Mouse (Mus musculus): ENCODE data around the gene Tns1.

The Tns1 gene

DNA sequence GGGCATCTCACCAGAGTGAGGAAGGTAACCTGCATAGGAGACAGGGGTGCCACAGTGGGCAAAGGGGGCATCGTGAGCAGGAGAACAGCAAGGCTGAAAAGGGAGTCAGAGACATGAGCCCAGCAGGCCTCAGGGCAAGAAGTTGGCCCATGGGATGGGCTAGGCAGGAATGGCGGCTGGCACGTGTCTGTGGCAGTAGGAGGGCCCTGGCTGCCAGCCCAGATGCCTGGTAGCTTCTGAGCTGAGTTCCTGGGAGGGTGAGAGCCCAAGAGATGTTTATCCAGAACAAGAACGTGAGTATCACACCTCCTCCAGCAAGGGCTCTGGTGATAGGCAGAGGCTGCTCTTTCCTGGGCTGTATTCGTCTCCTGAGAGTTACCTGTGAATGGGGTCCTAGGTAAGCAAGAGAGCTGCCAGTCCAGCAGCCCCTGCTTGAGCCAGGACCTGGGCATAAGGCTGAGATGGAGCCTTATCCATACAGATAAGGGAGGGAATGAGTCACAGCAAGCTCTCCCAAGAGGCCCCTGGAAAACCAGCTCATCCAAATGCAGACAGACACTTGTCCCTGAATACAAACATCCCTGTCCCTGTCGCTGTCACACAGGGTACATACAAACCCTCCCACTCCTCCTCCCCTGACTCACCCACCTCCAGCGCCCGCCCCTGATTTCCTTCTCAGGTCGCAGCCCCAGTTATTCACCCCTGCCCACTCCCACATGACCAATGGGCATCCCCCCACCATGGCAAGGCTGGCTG lies 2.2 kb downstream of the Tns1 start:
- no peak for DNase-seq (ENCODE audit: low spot score)

DNA sequence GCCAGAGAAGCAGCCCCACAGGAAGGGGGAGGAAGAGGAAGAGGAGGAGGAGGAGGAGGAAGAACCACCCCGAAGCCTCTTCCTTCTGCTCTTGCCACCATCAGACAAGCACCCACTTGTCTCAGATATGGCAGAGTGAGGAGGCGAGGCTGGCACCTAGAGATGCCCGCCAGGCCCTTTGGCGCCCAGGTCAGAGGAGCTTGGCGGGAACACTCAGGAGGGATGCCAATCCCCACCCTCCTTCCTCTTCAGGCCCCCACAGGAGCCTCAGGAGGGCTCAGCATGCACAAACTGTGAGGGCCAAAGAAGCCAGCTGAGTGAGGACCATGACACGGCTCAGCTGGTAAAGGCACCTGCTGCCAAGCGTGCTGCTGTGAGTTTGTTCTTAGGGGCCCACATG lies 3.1 kb downstream of the Tns1 start:
- DNase-seq (ENCODE audit: low spot score): no peak

DNA sequence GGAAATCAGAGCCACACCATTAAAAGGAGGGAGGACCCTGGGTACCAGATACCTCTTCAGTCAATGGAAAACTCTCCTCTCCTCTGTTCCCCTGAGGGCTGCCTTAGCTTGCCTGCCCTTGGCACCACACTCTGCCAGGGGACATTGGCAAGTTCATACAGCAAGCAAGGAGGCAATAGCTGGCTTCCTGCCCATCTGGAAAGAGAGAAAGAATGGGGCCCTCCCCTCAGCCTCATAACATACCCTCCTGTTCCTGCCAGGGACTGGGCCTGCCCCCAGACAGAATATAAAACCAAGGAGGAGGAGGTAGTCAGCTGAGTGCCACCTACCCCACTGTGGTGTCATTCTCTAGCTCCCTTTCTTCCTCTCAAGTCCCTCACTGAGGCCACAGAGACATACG lies 5.1 kb downstream of the Tns1 start:
- DNase-seq (ENCODE audit: low spot score): no peak

DNA sequence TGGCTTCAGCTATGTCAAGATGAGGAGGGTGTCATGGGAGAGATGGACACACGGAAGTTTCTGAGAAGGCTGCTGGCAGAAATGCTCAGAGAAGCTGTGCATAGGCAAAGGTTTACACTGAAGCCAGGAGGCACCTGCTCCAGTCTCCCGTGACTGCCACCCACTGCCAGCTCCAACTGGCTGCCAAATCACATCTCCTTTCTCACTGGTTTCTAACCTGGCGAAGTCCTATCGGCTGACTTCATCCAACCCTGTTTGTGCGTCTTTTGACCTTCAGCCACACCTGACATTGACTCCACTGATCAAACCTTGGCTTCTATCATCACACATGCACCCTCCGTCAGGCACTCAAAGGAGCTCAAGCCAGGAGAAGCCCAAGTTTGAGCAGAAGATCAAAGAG lies 6.4 kb downstream of the Tns1 start:
- DNase-seq (ENCODE audit: low spot score): no peak

DNA sequence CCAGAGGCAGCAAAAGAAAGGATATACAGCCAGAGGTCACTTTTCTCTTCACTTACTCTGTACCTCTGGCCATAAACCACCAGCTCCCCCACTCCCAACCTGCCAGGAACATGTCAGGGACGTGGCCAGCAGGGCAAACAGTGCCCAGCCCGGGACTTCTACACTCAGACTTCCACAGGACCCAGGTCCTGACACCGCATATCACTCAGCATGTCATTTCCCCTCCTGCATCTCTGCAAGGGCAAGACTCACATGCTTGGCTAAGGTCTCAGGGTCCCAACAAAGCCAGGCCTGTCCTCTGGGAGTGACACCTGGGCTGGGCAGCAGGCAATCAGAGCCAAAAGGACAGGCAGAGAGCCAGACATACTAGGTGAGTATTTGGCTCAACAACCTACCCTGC lies 11.2 kb downstream of the Tns1 start:
- DNase-seq (ENCODE audit: low spot score): no peak

DNA sequence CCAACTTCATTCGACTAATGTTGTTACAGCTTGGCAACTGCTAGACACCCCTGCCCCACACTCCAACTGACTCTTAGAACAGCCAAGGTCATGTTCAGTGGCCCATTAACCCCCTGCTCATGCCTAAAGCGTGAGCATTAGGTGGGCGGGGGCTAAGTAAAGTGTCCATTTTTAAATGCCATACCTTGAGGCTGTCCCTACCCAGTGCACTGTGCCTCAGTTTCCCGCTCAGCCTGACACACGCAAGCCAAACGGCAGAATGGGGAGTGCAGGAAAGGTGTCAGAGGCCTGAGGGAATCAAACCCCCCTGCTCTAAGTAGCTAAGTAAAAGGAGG lies 12.6 kb downstream of the Tns1 start:
- DNase-seq (ENCODE audit: low spot score): no peak

DNA sequence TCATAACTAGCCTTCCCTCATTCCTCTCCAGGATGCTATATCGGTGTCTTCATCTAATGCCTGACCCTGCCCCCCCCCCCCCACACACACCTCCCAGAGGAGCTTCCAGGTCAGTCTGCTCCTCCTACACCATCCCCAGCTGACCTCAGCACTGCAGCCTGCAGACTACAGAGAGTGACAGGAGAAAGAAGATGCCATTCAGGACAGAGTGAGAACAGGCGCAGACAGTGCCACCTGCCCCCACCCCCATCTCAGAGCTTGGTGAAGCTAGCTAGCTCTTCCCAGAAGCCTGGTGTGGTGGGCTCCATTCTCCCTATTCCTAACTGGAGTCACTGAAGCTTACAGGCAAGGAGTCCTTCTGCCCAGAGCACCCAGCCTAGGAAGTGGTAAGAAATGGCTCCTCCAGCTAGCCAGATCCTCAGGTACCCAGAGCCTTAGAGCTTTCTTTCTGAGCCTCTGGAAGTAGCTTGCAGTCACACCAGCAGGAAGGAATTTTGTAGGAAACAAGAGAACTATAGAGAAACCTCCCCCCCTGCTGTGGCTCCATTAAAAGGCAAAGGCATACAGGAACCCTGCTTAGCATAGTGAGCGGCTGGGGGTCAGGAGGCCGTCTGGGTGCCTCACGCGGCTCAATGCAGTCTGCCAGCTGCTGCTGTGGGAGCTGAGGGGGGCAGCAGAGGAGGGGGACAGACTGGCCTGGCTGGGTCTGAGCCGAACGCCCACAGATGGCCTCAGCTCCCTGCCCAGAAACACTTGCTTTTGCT lies 13.1 kb downstream of the Tns1 start:
- peak; percentile 85 for DNase-seq (ENCODE audit: low spot score)

DNA sequence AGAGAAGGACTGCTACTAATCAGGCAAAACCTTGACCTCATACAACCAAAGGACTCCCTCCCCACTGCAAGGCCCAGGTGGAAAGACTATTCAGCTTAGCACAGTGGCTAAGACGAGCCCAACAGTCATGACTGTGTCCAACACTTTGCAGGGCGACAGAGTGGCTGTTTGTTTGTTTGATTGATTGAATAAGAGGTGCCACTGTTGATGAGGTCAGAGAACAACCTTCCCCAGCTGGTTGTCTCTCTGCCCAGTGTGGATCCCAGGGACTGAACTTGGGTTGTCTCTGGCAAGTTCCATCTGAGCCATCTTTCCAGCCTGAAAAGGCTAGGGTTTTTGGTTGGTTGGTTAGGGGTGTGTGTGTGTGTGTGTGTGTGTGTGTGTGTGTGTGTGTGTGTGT lies 14.6 kb downstream of the Tns1 start:
- DNase-seq (ENCODE audit: low spot score): no peak

DNA sequence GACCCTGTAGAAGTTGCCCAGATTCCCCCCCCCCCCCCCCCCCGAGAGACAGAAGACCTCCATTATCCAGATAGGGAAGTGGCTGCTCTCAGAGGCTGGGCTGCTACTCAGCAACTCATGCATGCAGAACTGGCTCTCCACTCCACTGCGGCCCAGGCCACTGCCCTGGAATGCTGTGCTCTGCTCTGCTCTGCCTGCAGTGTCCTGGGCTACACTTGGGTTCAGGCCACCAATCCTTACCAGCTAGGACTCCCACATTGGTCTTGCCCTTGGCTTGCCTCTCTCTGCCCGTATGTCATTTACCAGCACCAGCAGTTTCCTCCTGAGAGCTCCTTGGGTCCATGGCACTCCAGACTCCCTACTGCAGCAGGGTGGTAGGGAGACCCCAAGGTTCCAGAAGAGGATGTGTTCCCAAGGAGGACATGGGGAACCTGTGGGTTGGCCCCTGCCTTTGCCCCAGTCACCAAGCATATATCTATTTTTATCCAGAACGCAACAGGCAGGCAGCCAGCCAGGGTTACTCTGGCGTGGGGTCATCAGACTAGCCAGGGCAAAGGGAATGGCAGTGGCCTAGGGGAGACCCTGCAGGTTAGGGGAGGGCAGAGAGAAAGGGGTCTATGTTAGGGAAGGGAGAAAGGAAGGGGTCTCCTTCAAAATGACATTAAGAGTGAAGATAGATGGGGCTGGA lies 16.2 kb downstream of the Tns1 start:
- no peak for DNase-seq (ENCODE audit: low spot score)

DNA sequence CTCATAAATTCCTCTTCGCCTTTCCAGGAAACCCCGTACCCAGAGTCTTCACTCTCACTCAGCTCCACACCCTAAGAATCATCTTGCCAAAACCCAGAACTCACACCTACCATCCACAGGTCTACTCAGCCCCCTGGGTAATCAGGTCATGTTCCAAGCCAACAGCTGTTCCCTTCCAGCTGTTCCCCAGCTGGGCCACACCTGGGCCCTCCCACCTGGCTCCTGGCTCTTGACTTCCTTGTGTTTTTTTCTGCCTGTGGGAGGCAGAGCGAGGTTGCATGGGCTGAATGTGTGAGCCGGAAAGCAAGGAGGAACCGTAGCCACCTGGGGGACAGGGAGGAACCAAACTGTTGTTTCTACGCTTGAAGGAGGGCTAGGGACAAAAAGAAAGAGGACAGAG lies 18.0 kb downstream of the Tns1 start:
- no peak for DNase-seq (ENCODE audit: low spot score)

DNA sequence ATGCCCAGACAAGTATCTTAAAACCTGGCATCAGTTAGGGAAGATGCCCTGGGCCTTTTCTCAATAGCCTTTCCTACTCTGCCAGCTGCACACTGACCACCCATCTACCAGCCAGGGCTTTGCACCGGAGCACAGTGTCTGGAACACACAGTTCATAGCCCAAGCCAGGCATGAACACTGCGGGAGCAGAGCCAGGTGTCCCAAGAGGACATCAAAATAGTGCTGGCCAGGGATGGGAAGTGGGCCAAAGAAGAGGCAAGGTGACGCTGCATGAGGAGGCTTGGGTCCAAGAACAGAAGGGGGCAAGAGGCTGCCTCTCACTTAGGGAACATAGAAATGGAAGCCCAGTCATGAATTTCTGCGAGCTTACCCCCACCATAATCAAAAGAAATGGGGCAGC lies 18.6 kb downstream of the Tns1 start:
- DNase-seq (ENCODE audit: low spot score): no peak

DNA sequence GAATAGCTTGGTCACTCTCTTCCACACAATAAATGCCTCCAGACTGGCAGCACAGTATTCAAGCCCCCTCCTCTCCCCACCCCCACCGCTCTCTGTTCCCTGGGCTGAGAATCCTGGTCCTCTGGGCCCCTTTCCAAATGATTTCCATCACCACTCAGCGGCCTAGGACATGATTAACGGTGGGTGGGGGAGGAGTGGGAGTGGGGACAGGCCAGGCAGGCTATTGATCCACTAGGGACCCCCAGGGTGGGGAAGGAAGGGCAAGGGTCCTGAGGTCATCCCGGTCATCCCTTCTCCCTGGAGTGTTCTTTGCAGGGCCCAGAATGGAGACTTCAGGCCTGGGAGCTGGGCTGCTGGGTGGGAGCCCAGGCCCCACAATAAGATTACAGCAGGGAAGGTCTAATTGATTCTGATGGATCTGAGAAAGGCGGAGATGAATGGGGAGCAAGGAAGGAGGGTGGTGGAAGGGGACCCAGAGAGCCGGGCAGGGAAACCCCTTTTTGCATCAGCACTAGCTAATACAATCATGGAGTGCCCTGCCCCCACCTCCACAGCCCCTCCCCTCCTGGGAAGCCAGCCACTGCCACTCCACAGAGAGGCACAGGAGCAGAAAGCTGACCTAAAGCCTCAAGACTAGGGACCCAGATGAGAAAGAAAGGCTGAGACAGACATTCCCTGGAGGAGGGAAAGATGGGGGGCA lies 20.4 kb downstream of the Tns1 start:
- peak; percentile 80 for DNase-seq (ENCODE audit: low spot score)

DNA sequence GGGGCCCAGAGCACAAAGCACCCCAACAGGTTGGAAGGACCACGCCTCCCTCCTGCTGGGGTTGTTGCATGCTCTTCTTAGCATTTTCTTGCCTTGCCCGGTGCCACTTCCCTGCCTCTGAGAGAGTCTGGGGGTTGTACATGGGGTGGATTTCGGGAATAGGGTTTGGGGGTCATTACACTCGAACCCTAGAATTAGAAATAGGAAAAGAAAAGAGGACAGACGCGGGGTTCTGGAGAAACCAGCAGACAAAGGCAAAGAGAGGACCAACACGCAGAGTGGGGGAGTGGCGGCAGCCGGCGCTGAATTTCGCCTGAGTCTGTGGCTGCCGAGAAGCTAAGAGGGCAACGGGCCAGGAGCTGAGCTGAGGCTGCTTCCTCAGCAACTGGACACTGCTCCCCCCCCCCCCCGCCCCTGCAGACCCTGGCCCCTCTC lies 25.2 kb downstream of the Tns1 start:
- DNase-seq (ENCODE audit: low spot score): peak; percentile 66

DNA sequence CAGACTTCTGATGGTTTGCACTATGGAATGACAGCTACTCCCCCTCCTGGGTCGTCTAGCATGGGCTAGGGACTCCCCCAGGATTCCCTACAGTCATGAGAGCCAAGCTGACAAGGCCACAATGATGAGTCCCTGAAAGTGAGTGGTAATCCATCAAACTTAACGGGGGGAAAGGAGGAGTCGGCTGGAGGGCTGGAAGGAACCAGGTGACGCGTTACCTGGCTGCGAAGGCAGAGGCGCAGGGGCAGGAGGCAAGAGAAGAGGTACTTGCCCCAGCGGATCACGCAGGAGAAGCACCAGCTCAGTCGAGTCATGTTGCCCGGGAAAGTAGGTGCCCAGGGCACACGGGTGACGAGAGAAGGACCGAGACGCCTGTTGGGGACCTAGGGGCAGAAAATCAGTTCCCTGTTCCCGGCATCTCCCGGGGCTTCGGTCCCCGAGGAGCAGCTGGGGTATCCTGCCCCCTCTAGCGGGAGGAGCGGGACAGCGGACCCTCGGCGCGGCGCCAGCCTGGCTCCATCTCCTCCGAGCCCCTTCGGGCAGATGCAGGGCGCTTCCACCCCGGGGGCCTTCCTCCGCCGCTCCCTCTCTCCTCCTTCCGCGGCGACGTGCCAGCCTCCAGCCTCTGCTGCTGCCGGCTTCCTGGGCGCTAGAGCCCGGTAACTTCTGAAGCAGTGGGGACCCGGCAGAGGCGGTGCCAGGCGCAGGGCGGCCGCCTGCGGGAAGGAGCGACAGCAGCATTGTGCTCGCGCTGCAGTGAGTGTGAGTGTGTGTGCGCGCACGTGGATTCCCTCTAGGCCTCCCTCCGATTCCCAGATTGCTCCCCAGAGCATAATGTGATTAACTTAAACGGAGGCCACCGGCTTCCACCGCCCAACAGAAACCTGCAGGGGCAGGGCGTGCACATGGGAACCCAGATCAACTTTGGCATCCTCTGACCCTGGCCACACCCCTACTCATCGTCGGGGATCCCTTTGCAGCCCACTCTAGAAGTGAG lies 25.9 kb downstream of the Tns1 start:
- DNase-seq (ENCODE audit: low spot score): peak; percentile 75

DNA sequence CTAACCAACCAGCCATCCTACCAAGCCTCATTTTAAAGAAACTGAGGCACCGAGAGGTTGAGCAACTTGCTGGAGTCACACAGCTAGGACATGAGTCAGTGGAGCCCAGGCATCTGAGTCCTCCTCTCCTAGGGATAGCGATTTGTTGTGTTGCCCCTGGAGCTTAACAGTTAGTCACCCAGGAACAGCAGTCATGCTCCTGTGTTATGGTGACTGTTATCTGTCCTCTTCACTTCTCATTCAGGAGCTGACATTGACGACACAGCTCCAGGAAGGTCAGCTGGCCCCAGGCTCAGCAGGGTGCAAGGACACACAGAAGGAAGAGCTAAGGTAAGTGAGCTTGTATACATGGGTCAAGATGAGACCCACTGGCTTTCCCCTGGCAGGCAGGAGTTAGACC lies 28.5 kb downstream of the Tns1 start:
- no peak for DNase-seq (ENCODE audit: low spot score)

DNA sequence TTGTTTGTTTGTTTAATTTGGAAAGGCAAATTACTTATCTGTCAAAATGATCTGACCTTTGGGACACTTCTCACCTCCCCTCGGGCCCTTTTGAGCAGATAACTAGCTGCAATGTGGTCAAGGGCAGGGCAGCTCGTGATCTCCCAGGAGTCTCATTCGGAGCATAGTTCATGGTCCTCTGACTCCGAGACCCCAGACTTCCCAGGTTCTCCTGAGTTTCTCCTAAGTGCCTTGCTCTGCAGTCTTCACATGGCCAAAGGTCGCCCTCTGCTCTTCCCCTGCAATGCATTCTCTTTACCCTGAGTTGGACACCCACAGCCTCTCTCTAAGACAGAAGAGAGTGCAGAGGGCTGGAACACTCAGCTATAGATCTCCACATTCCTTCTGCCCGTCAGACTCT lies 29.0 kb downstream of the Tns1 start:
- DNase-seq (ENCODE audit: low spot score): no peak

DNA sequence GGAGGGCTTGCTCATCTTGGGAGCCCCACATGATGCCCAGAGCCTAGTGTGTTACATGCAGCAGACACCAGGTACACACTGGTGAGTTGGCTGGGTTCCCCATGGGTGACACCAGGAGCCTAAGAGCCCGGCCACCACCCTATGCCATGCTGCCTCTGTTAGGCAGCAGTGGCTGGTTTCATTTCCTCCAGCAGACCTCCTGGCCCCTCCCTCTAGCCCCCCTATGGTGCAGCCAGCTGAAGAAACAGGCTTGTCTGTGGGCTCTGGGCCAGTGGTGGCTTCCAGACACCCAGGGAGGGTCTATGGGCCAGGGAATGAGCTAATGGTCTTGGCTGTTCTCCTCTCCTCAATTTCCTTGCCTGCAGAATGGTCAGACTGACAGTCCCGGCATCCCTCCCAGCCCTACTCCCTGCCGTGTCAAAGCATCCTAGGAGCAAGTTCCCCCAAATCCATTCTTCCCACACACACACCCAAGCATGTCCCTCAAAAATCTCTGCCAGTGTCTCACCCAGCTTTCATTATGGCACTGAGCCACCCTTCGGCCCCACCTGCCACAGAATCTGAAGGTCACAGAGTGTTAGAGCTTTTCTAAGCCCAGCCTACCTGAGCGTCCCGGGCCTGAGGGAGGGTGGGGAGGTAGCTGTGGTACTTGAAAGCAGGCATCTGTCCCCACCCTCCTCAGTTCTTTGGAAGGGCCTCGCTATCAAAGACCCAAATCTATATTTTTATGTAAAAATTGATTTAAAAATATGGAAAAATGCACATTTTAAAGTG lies 29.6 kb downstream of the Tns1 start:
- DNase-seq (ENCODE audit: low spot score): peak; percentile 52

DNA sequence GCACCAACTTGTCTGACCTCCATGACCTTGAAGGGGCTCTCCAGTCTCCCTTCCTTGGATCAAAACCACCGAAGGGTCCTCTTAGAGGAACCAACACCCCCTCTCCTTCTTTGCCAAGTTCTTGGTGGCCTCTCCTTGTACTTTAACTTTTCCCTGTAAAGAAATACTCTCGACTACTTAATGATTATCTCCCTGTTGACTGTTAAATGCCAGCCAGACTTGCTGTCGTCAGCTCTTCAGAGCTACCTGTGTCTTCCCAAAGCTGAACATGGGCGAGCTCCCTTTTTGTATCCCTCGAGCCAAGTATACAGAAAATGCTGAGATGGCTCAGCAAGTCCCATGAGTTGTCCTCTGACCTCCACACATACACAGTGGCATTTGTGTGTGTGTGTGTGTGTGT lies 30.8 kb downstream of the Tns1 start:
- no peak for DNase-seq (ENCODE audit: low spot score)

DNA sequence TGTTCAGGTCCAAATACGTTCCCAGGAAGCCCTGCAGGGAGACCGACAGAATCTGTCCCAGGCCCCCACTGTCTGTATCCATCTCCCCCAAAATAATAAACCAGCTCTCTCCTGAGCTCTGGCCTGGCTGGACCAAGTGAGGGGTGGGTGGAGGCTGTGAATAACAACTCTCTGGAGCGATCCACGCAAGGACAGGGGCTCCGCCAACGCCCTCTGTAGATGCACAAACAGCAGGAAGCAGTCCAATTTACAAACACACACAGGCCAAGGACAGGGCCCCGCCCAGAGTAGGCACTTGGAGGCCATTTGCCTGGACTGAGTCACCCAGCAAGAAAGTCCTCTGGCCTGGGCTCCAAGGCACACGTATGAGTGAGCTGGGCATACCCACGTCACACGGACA lies 32.0 kb downstream of the Tns1 start:
- DNase-seq (ENCODE audit: low spot score): peak; percentile 43

DNA sequence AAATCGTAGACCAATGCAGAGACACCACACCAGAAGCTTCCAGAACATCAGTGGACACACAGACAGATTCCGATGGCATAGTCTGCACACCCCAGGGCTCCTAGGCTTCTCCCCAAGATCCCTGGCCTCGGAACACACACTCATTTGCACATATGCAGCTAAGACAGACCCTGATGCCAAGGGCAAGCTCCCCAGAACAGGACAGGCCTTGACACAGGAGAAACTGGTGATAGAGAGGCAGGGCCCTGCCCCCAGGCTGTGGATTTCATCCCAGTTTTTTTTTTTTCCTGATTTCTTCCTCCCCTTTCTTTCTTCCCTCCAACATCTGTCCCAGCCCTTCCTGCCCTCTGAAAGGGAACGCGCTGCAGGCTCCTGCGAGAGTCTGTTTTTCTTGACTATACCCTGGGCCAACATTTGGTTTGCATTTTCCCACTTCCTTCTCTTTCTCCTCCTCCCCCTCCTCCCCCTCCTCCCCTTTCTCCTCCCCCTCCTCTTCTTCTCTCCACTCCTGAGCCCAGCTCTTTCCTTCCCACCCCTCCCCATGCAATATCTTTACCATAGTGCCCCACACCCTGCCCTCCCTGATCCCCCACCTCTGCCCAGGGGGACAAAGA lies 32.5 kb downstream of the Tns1 start:
- peak; percentile 80 for DNase-seq (ENCODE audit: low spot score)

Data from embryo, embryonic 10.5 days (tissue).